Mouse (Mus musculus): ENCODE measurements around the gene Ctnnbip1.

DNA sequence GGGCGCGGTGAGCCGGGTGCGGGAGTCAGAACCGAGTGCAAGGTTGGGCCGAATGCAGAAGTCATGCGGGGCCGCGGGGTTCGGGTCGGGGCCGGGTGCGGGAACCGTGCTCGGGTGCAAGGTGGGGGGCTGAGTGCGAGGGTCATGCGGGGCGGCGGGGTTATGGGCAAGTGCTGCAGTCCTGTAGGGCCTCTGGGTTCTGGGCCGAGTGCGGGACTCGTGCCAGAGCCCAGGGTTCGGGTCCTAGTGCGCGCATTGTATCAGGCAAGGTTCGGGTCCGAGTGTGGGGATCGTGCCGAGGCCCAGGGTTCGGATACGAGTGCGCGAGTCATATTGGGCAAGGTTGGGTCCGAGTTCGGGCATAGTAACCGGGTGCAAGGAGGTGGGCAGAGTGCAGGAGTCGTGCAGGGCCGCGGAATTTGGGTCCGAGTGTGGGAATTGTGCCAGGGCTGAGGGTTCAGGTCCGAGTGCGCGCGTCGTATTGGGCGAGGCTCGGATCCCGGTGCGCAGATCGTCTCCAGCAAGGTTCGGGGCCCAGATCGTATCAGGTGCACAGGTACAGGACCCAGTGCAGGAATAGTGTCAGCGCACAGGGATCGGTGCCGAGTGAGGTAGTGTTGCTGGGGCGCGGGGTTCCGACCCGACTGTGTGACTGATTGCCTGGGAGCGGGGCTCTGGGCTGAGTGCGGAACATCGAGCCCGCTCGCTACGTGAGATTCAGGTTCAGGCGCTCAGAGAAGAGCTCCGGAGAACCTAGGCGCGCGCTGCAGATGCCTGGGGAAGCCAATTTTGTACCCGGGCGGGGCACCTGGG is 69.0 kb downstream of the Ctnnbip1 start:
- TF ChIP-seq USF1 (IDR thresholded peaks at IDR 0.05; ENCODE audit: low read depth) (no peak), CTCF (IDR thresholded peaks at IDR 0.05; ENCODE audit: control insufficient read depth, insufficient read depth, insufficient read length) (no peak)

Data from C2C12 (cell line).